Mouse (Mus musculus) limb, embryonic 13.5 days (tissue): ENCODE results near the gene Tmem19. TPM values are rescaled to one million over a fixed set of nuclear protein-coding genes. Genes with fewer than 3 reads are reported as not detected.

Experiments
- ATAC-seq: fragments of 200-750 bp; cut with Nextera tagmentation; 2 replicates; pipeline ENCODE4 v1.8.0; 2017; ENCODE audit warnings: low read depth, moderate number of reproducible peaks, moderate TSS enrichment; ENCODE audit not compliant: low FRiP score
- H3K27ac ChIP-seq: fragments of 300-500 bp; sonication (generic); 2 replicates; pipeline ENCODE4 v1.5.1; 2015; ENCODE audit warnings: inconsistent platforms, mild to moderate bottlenecking, moderate library complexity
- H3K27me3 ChIP-seq: fragments of 300-500 bp; sonication (generic); 2 replicates; pipeline ENCODE4 v1.6.1; 2015; ENCODE audit warnings: mild to moderate bottlenecking, inconsistent platforms
- H3K36me3 ChIP-seq: fragments of 300-500 bp; sonication (generic); 2 replicates; pipeline ENCODE4 v1.6.1; 2015; ENCODE audit warnings: inconsistent platforms, mild to moderate bottlenecking, moderate library complexity
- H3K4me1 ChIP-seq: fragments of 300-500 bp; sonication (generic); 2 replicates; pipeline ENCODE4 v1.6.1; 2015; ENCODE audit warnings: inconsistent platforms
- H3K4me2 ChIP-seq: fragments of 300-500 bp; sonication (generic); replicated peaks from 2 replicates; pipeline ENCODE4 v1.6.1; 2015; ENCODE audit warnings: inconsistent platforms, mild to moderate bottlenecking, moderate library complexity
- H3K4me3 ChIP-seq: fragments of 300-500 bp; sonication (generic); 2 replicates; pipeline ENCODE4 v1.5.1; 2015; ENCODE audit warnings: moderate library complexity, mild to moderate bottlenecking, inconsistent platforms
- H3K9ac ChIP-seq: fragments of 300-500 bp; sonication (generic); 2 replicates; pipeline ENCODE4 v1.6.1; 2015; ENCODE audit warnings: mild to moderate bottlenecking, inconsistent platforms
- H3K9me3 ChIP-seq: fragments of 300-500 bp; sonication (generic); 2 replicates; pipeline ENCODE4 v1.6.1; 2016; ENCODE audit warnings: inconsistent platforms
- WGBS: fragments of 180-500 bp; shearing (Covaris S2); methylation state at CpG from one replicate; pipeline ENCODE4 v1.1.7; 2015; 5-methylcytosine and 5-hydroxymethylcytosine counted together
- polyA plus RNA-seq: library from polyadenylated mRNA; unstranded; fragments of >200 nt; fragmentation: Nextera tagmentation; extraction: Ambion mirVana; gene quantifications from 2 replicates; pipeline ENCODE4 v1.2.1, GENCODE M21; 2015

Gene Tmem19
- polyA plus RNA-seq, 1 experiment from 2014 or later: 25.3 TPM

- Histone ChIP-seq H3K27me3 (no peaks in the 10 kb centered on the region), H3K4me3 (peak within 1 kb of the TSS; percentile 92), H3K9me3 (no peaks in the 10 kb centered on the region), H3K9ac (peak within 1 kb of the TSS; percentile 88), H3K27ac (peak within 1 kb of the TSS; percentile 92), H3K4me1 (peaks cover 24% of the 10 kb centered on the region), H3K36me3 (no peaks in the 10 kb centered on the region), H3K4me2 (peak within 1 kb of the TSS; percentile 91)
- ATAC-seq: peak; percentile 94
- WGBS: under 1% methylated on average over 46 of the region's 48 CpGs
Observed at GRCm38 (mm10) chr10:115315473-115316171, 46.7 kb downstream of the Tmem19 start, which contains the start of gene Rab21. TSS of gene Rab21 (minus strand) at chr10:115315594.

- H3K9me3 ChIP-seq: no peaks in the 10 kb centered on the region
- peak overlapping the region; percentile 91 for H3K4me2 ChIP-seq
- H3K9ac ChIP-seq: peak overlapping the region; percentile 88
- peak; percentile 77 for ATAC-seq
- peaks cover 24% of the 10 kb centered on the region for H3K4me1 ChIP-seq
- 2% methylated on average over 46 of the region's 73 CpGs for WGBS
- peak overlapping the region; percentile 92 for H3K4me3 ChIP-seq
- no peaks in the 10 kb centered on the region for H3K36me3 ChIP-seq
- no peaks in the 10 kb centered on the region for H3K27me3 ChIP-seq
- H3K27ac ChIP-seq: peak overlapping the region; percentile 92; the same call in 1 of the 2 replicates
Observed at GRCm38 (mm10) chr10:115314582-115315452, 47.5 kb downstream of the Tmem19 start.

- Histone ChIP-seq H3K27me3 (no peaks in the 10 kb centered on the region), H3K4me1 (peaks cover 24% of the 10 kb centered on the region), H3K36me3 (no peaks in the 10 kb centered on the region), H3K9me3 (no peaks in the 10 kb centered on the region), H3K9ac (peak overlapping the region; percentile 88), H3K4me2 (peak overlapping the region; percentile 91), H3K4me3 (peak overlapping the region; percentile 92), H3K27ac (no peak overlapping the region)
- 18% methylated on average over 6 of the region's 6 CpGs for WGBS
- ATAC-seq: no peak
Observed at GRCm38 (mm10) chr10:115314287-115314581, 48.1 kb downstream of the Tmem19 start.

- peak overlapping the region; percentile 88 for H3K9ac ChIP-seq
- H3K4me2 ChIP-seq: peak overlapping the region; percentile 91
- peaks cover 24% of the 10 kb centered on the region for H3K4me1 ChIP-seq
- 66% methylated on average over 14 of the region's 14 CpGs for WGBS
- no peak for ATAC-seq
- H3K27ac ChIP-seq: no peak overlapping the region
- H3K9me3 ChIP-seq: no peaks in the 10 kb centered on the region
- no peaks in the 10 kb centered on the region for H3K27me3 ChIP-seq
- H3K4me3 ChIP-seq: peak overlapping the region; percentile 92
- H3K36me3 ChIP-seq: no peaks in the 10 kb centered on the region
Observed at GRCm38 (mm10) chr10:115313641-115314286, 48.5 kb downstream of the Tmem19 start.

GRCm38 (mm10) chr10:115312732-115313131 is 49.6 kb downstream of the Tmem19 start:
- Histone ChIP-seq H3K27me3 (no peaks in the 10 kb centered on the region), H3K36me3 (no peaks in the 10 kb centered on the region), H3K4me2 (no peak overlapping the region), H3K4me1 (peaks cover 24% of the 10 kb centered on the region), H3K9ac (0 out of 2 replicates have a peak overlapping the region, but pooled peaks have one; percentile 13), H3K9me3 (no peaks in the 10 kb centered on the region), H3K27ac (no peak overlapping the region), H3K4me3 (no peak overlapping the region)
- 72% methylated on average over 3 of the region's 3 CpGs for WGBS
- ATAC-seq: no peak

- no peak overlapping the region for H3K4me2 ChIP-seq
- H3K4me3 ChIP-seq: no peak overlapping the region
- ATAC-seq: no peak
- 90% methylated on average over 5 of the region's 5 CpGs for whole genome bisulfite sequencing
- no peaks in the 10 kb centered on the region for H3K9me3 ChIP-seq
- 0 out of 2 replicates have a peak overlapping the region, but pooled peaks have one; percentile 13 for H3K9ac ChIP-seq
- H3K27me3 ChIP-seq: no peaks in the 10 kb centered on the region
- H3K27ac ChIP-seq: no peak overlapping the region
- H3K4me1 ChIP-seq: peaks cover 24% of the 10 kb centered on the region
- H3K36me3 ChIP-seq: no peaks in the 10 kb centered on the region
Observed at GRCm38 (mm10) chr10:115312194-115312593, 50.1 kb downstream of the Tmem19 start.

GRCm38 (mm10) chr10:115311263-115311965 is 50.9 kb downstream of the Tmem19 start:
- no peak overlapping the region for H3K4me2 ChIP-seq
- no peak overlapping the region for H3K27ac ChIP-seq
- no peaks in the 10 kb centered on the region for H3K36me3 ChIP-seq
- no peaks in the 10 kb centered on the region for H3K9me3 ChIP-seq
- 93% methylated on average over 14 of the region's 14 CpGs for whole genome bisulfite sequencing
- no peak overlapping the region for H3K4me3 ChIP-seq
- H3K4me1 ChIP-seq: peaks cover 24% of the 10 kb centered on the region
- no peak overlapping the region for H3K9ac ChIP-seq
- H3K27me3 ChIP-seq: no peaks in the 10 kb centered on the region
- ATAC-seq: no peak

- Histone ChIP-seq H3K9ac (no peak overlapping the region), H3K4me1 (peaks cover 23% of the 10 kb centered on the region), H3K4me3 (no peak overlapping the region), H3K36me3 (peaks cover 3% of the 10 kb centered on the region), H3K27ac (no peak overlapping the region), H3K4me2 (no peak overlapping the region), H3K27me3 (no peaks in the 10 kb centered on the region), H3K9me3 (no peaks in the 10 kb centered on the region)
- 88% methylated on average over 4 of the region's 4 CpGs for WGBS
- no peak for ATAC-seq
Observed at GRCm38 (mm10) chr10:115309191-115309590, 53.1 kb downstream of the Tmem19 start.

- H3K9ac ChIP-seq: no peak overlapping the region
- no peaks in the 10 kb centered on the region for H3K9me3 ChIP-seq
- H3K27ac ChIP-seq: no peak overlapping the region
- no peak for ATAC-seq
- H3K27me3 ChIP-seq: no peaks in the 10 kb centered on the region
- H3K4me2 ChIP-seq: no peak overlapping the region
- H3K4me3 ChIP-seq: no peak overlapping the region
- 86% methylated on average over 7 of the region's 7 CpGs for WGBS
- H3K4me1 ChIP-seq: peaks cover 6% of the 10 kb centered on the region
- peaks cover 12% of the 10 kb centered on the region for H3K36me3 ChIP-seq
Observed at GRCm38 (mm10) chr10:115307331-115307875, 54.9 kb downstream of the Tmem19 start.

GRCm38 (mm10) chr10:115298683-115299082 is 63.6 kb downstream of the Tmem19 start:
- no peak for ATAC-seq
- peaks cover 54% of the 10 kb centered on the region for H3K36me3 ChIP-seq
- H3K27me3 ChIP-seq: no peaks in the 10 kb centered on the region
- H3K4me1 ChIP-seq: no peaks in the 10 kb centered on the region
- no peak overlapping the region for H3K27ac ChIP-seq
- H3K4me3 ChIP-seq: no peak overlapping the region
- no peak overlapping the region for H3K4me2 ChIP-seq
- H3K9ac ChIP-seq: no peak overlapping the region
- no peaks in the 10 kb centered on the region for H3K9me3 ChIP-seq
- WGBS: 91% methylated on average over 4 of the region's 4 CpGs

- WGBS: 93% methylated on average over 5 of the region's 5 CpGs
- no peak overlapping the region for H3K9ac ChIP-seq
- H3K4me2 ChIP-seq: no peak overlapping the region
- H3K4me1 ChIP-seq: no peaks in the 10 kb centered on the region
- no peak for ATAC-seq
- no peaks in the 10 kb centered on the region for H3K27me3 ChIP-seq
- H3K36me3 ChIP-seq: peaks cover 61% of the 10 kb centered on the region
- H3K4me3 ChIP-seq: no peak overlapping the region
- H3K9me3 ChIP-seq: no peaks in the 10 kb centered on the region
- H3K27ac ChIP-seq: no peak overlapping the region
Observed at GRCm38 (mm10) chr10:115297582-115297981, 64.7 kb downstream of the Tmem19 start.
